Mouse (Mus musculus): ENCODE results near the gene Eci2. TPM values are rescaled to one million over a fixed set of nuclear protein-coding genes. Genes with fewer than 3 reads are reported as not detected.

The Eci2 gene
- total and polyA plus RNA-seq, 3 experiments = 83.3 to 116 (median 86.0) TPM

DNA sequence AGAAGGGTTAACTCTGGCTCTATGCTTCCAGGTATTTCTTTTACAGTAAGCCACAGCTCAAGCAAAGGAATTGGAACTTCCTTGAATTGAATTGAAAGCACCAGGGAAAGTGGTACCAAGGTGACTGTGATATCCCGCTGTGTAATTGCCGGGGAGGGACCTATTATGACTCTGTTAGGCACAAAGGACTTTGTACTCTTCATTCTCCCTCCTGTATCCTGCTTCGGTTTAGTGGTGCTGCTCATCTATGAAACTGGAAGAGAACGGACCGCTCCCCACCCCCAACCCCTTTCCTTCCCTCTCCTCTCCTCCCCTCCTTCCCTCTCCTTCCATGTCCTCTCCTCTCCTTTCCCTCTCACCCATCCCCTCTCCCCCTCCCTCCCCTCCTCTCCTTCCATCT, 62.0 kb downstream of the Eci2 start:
- no peak overlapping the region for H3K4me3 ChIP-seq (replicated peaks in 1 of 3; ENCODE audit: low read depth in 2 of 3, low read length in 2 of 3, poor library complexity in 1 of 3)
- in situ Hi-C loops (cut with MboI; ENCODE audit: low pct_ligation_motif_present, low pct_unique_long_range_greater_than_20kb, low sequenced_read_pairs) = no loop called here

DNA sequence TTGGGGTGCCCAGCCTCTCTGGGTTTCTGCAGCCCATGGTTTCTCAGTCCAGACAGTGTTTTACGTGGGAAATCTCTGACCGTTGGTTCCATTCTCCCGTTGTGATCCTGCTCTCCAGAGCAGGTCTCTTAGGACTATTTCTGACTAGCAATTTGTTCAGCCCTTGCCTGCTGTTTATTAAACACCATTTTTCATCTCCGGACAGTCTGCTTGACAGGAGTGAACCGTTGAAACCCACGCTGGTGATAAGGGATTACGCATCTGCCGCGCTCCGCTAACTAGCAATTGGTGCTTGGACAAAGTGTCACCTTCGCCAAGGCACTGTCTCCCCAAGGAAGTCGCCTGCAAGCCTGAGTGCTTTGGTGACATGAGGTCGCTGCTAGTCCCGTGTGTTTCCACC, 62.5 kb downstream of the Eci2 start:
- Histone ChIP-seq H3K9ac (ENCODE audit: insufficient read depth, low read depth) (no peak overlapping the region), H3K4me2 (ENCODE audit: insufficient read depth, low read depth, poor library complexity, severe bottlenecking) (no peak overlapping the region), H3K9me3 (replicated peaks; ENCODE audit: low read length) (no peaks in the 10 kb centered on the region), H3K36me3 (replicated peaks in 1 of 2; ENCODE audit: control insufficient read depth in 1 of 2, insufficient read depth in 1 of 2, low read length in 1 of 2) (no peaks in the 10 kb centered on the region), H3K4me1 (ENCODE audit: control insufficient read depth in 1 of 2, insufficient read depth in 2 of 2) (no peaks in the 10 kb centered on the region), H3K27me3 (replicated peaks) (no peaks in the 10 kb centered on the region), H3K79me2 (replicated peaks; ENCODE audit: control insufficient read depth, extremely low read depth, insufficient read depth, poor library complexity, severe bottlenecking) (no peaks in the 10 kb centered on the region), H3K4me3 (replicated peaks in 1 of 3; ENCODE audit: low read depth in 2 of 3, low read length in 2 of 3, poor library complexity in 1 of 3) (no peak overlapping the region), H3K27ac (ENCODE audit: insufficient read depth, low read depth) (no peak overlapping the region)
- no peak for DNase-seq (ENCODE audit: extremely low read depth)
- dilution Hi-C loops (cut with MboI; ENCODE audit: extremely low pct_ligation_motif_present, extremely low pct_unique_long_range_greater_than_20kb, low sequenced_read_pairs) (no loop called here), in situ Hi-C loops (cut with MboI; ENCODE audit: low pct_ligation_motif_present, low pct_unique_long_range_greater_than_20kb, low sequenced_read_pairs) (no loop called here)
- no peak for TF ChIP-seq NRF1 (IDR thresholded peaks at IDR 0.05; ENCODE audit: low read depth, low read length)
- no peak for TF ChIP-seq CHD2 (IDR thresholded peaks at IDR 0.05; ENCODE audit: low read length)
- TF ChIP-seq MAX (IDR thresholded peaks at IDR 0.05; ENCODE audit: low read length) = no peak
- TF ChIP-seq RAD21 (IDR thresholded peaks at IDR 0.05; ENCODE audit: low read depth, low read length) = no peak
- no peak for TF ChIP-seq EP300 (IDR thresholded peaks at IDR 0.05; ENCODE audit: low read length)
- no peak for TF ChIP-seq MYC (IDR thresholded peaks at IDR 0.05; ENCODE audit: low read depth, low read length)
- no peak for TF ChIP-seq CTCF (conservative IDR thresholded peaks at IDR 0.05 in 1 of 2, IDR thresholded peaks at IDR 0.05 in 1 of 2; ENCODE audit: low read depth in 2 of 2, low read length in 2 of 2)
- no peak for TF ChIP-seq HCFC1 (IDR thresholded peaks at IDR 0.05; ENCODE audit: low read depth, low read length)
- TF ChIP-seq TCF12 (IDR thresholded peaks at IDR 0.05; ENCODE audit: low read depth, low read length) = no peak
- no peak for TF ChIP-seq NELFE (IDR thresholded peaks at IDR 0.05; ENCODE audit: low read depth, low read length)
- no peak for TF ChIP-seq SMC3 (IDR thresholded peaks at IDR 0.05; ENCODE audit: low read depth, low read length)
- no peak for TF ChIP-seq JUND (conservative IDR thresholded peaks at IDR 0.05; ENCODE audit: low read depth, low read length)
- TF ChIP-seq ZNF384 (IDR thresholded peaks at IDR 0.05; ENCODE audit: low read depth, low read length) = no peak
- no peak for TF ChIP-seq MAFK (IDR thresholded peaks at IDR 0.05; ENCODE audit: insufficient replicate concordance, low read length)
- no peak for TF ChIP-seq ELF1 (IDR thresholded peaks at IDR 0.05; ENCODE audit: low read depth, low read length)
- TF ChIP-seq POLR2AphosphoS2 (IDR thresholded peaks at IDR 0.05; ENCODE audit: low read depth, low read length) = no peak

More for the DNA sequence above, 62.0 kb downstream of the Eci2 start:
- no peak overlapping the region for H3K9ac ChIP-seq (ENCODE audit: insufficient read depth, low read depth)
- H3K79me2 ChIP-seq (replicated peaks; ENCODE audit: control insufficient read depth, extremely low read depth, insufficient read depth, poor library complexity, severe bottlenecking) = no peaks in the 10 kb centered on the region
- H3K27ac ChIP-seq (ENCODE audit: insufficient read depth, low read depth) = no peak overlapping the region
- DNase-seq (ENCODE audit: extremely low read depth) = no peak
- H3K27me3 ChIP-seq (replicated peaks) = no peaks in the 10 kb centered on the region
- no peaks in the 10 kb centered on the region for H3K4me1 ChIP-seq (ENCODE audit: control insufficient read depth in 1 of 2, insufficient read depth in 2 of 2)
- no peak overlapping the region for H3K4me2 ChIP-seq (ENCODE audit: insufficient read depth, low read depth, poor library complexity, severe bottlenecking)
- H3K36me3 ChIP-seq (replicated peaks in 1 of 2; ENCODE audit: control insufficient read depth in 1 of 2, insufficient read depth in 1 of 2, low read length in 1 of 2) = no peaks in the 10 kb centered on the region
- H3K9me3 ChIP-seq (replicated peaks; ENCODE audit: low read length) = no peaks in the 10 kb centered on the region
- dilution Hi-C loops (cut with MboI; ENCODE audit: extremely low pct_ligation_motif_present, extremely low pct_unique_long_range_greater_than_20kb, low sequenced_read_pairs) = no loop called here
- no peak for TF ChIP-seq CTCF (conservative IDR thresholded peaks at IDR 0.05 in 1 of 2, IDR thresholded peaks at IDR 0.05 in 1 of 2; ENCODE audit: low read depth in 2 of 2, low read length in 2 of 2)
- TF ChIP-seq ZC3H11A (IDR thresholded peaks at IDR 0.05; ENCODE audit: low read depth, low read length) = no peak
- TF ChIP-seq RCOR1 (conservative IDR thresholded peaks at IDR 0.05; ENCODE audit: low read depth, low read length) = no peak
- TF ChIP-seq USF1 (IDR thresholded peaks at IDR 0.05; ENCODE audit: low read depth, low read length) = no peak
- no peak for TF ChIP-seq MAFK (IDR thresholded peaks at IDR 0.05; ENCODE audit: insufficient replicate concordance, low read length)
- TF ChIP-seq BHLHE40 (IDR thresholded peaks at IDR 0.05; ENCODE audit: low read depth, low read length) = no peak
- no peak for TF ChIP-seq CHD2 (IDR thresholded peaks at IDR 0.05; ENCODE audit: low read length)
- no peak for TF ChIP-seq GABPA (IDR thresholded peaks at IDR 0.05; ENCODE audit: insufficient replicate concordance, low read depth, low read length)
- TF ChIP-seq ZNF384 (IDR thresholded peaks at IDR 0.05; ENCODE audit: low read depth, low read length) = no peak
- TF ChIP-seq POLR2A (IDR thresholded peaks at IDR 0.05; ENCODE audit: low read depth, low read length) = no peak
- TF ChIP-seq ELF1 (IDR thresholded peaks at IDR 0.05; ENCODE audit: low read depth, low read length) = no peak
- TF ChIP-seq EP300 (IDR thresholded peaks at IDR 0.05; ENCODE audit: low read length) = no peak

Measured in CH12.LX (cell line).